Mouse (Mus musculus): ENCODE data around the gene Pcdh8. TPM values are rescaled to one million over a fixed set of nuclear protein-coding genes. Genes with fewer than 3 reads are reported as not detected.
A peak's percentile ranks its signal among the peaks of the same experiment; 100 is the strongest.

The Pcdh8 gene
- polyA plus RNA-seq, 1 experiment, result not detected

DNA sequence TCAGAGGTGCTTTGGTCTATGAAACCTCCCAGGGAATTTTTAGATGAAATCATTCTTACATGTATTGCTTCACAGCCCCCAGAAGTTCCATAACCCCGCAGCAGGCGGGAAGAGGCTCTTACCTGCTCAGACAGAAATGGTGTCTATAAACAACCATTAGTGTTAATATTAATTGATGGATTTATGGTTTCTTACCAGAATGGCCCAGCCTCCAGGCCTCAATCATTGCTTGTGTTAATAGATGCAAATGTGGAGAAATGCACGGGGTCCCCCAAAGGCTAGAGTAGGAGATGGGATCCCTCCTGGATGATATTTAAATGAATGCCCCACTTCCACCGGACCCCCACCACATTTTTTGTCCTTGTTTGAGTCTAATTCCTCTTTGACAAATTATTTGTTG, 8.7 kb upstream of the Pcdh8 start:
- Histone ChIP-seq H3K27me3 (replicated peaks) (peaks cover 7% of the 10 kb centered on the region), H3K4me1 (no peaks in the 10 kb centered on the region), H3K4me3 (replicated peaks) (no peak overlapping the region), H3K36me3 (replicated peaks; ENCODE audit: low read length) (no peaks in the 10 kb centered on the region), H3K9me3 (peaks cover 6% of the 10 kb centered on the region; the same call in 1 of the 2 replicates)
- no peak for TF ChIP-seq FLI1 (IDR thresholded peaks at IDR 0.05; ENCODE audit: low read length)
- TF ChIP-seq GATA1 (IDR thresholded peaks at IDR 0.05; ENCODE audit: borderline replicate concordance, low read length), result no peak

GRCm38 (mm10) chr14:79773425-79774391, 2.6 kb upstream of the Pcdh8 start:
- H3K27me3 ChIP-seq (replicated peaks), result peaks cover 68% of the 10 kb centered on the region
- H3K4me1 ChIP-seq, result peaks cover 26% of the 10 kb centered on the region

DNA sequence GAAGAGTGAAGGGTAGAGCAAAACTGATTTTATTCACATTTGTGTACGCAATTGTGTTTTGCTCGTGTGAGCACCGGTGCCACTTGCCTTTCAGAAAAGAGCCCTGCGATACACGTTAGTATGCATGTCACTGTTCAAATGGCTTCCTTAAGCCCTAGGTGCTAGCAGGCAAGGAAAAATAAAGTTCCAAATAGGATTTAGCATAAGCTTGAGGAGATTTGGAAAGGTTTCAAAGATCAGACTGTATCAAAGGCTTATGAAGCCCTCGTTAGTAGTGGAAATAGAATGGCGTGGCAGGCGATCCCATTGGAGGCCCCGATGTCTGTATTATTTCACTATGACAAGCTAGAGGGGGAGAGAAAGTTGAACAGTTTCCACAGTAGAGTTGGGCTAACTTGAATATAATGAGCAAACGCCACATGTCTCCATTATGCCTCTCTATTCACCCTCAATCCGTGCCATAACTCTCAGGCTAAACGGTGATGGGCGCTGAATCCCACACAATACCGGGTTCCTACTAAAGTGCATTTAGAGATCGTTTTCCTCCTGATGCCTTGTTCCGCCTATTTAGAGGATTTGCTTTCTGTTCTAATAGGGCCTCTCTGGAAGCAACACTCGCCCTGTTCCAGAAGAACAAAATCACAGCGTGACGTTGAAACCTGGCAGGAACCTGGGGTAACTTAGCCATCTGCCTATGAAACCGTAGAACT, 845 bp upstream of the Pcdh8 start:
- H3K27me3 ChIP-seq (replicated peaks), result peaks cover 85% of the 10 kb centered on the region
- peak overlapping the region; percentile 33 for H3K4me3 ChIP-seq (replicated peaks)
- peaks cover 37% of the 10 kb centered on the region for H3K9me3 ChIP-seq
- no peaks in the 10 kb centered on the region for H3K36me3 ChIP-seq (replicated peaks; ENCODE audit: low read length)
- peaks cover 32% of the 10 kb centered on the region for H3K4me1 ChIP-seq
- TF ChIP-seq FLI1 (IDR thresholded peaks at IDR 0.05; ENCODE audit: low read length), result no peak
- TF ChIP-seq GATA1 (IDR thresholded peaks at IDR 0.05; ENCODE audit: borderline replicate concordance, low read length), result no peak

More at GRCm38 (mm10) chr14:79773425-79774391, 2.6 kb upstream of the Pcdh8 start:
- TF ChIP-seq GATA1 (IDR thresholded peaks at IDR 0.05; ENCODE audit: borderline replicate concordance, low read length) (no peak), FLI1 (IDR thresholded peaks at IDR 0.05; ENCODE audit: low read length) (no peak)
- peaks cover 31% of the 10 kb centered on the region for H3K9me3 ChIP-seq
- no peaks in the 10 kb centered on the region for H3K36me3 ChIP-seq (replicated peaks; ENCODE audit: low read length)
- H3K4me3 ChIP-seq (replicated peaks), result no peak overlapping the region

DNA sequence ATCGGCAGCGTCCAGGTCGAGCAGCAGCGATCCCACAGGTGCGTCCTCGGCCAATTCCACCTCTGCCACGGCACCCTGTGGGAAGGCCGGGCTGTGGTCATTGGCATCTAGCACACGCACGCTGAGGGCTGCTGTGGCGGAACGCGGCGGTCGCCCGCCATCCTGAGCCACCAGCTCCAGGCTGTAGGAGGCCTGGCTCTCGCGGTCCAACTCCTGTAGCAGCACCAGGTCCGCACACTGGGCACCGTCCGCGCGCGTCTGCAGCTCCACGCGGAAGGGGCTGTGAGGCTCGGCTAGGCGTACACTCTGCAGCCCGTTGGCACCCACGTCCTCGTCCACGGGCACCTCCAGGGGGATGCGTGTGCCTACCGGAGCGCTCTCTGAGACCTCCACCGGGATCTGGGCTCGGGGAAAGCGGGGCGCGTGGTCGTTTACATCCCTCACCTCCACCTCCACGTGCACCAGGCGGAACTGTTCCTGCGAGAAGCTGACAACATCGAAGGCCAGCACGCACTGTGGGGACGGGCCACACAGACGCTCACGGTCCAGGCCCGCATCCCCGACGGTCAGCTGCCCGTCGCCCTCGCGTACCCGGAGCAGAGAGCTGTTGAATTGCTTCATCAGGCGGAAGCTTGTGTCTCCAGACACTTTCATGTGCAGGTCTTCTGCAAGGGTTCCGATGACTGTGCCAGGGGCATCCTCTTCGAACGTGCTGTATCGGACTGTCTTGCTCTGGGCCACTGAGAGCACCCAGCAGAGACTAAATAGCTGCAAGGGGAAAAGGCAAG, 612 bp downstream of the Pcdh8 start:
- TF ChIP-seq FLI1 (IDR thresholded peaks at IDR 0.05; ENCODE audit: low read length) (no peak), GATA1 (IDR thresholded peaks at IDR 0.05; ENCODE audit: borderline replicate concordance, low read length) (no peak)
- Histone ChIP-seq H3K27me3 (replicated peaks) (peaks cover 83% of the 10 kb centered on the region), H3K4me1 (peaks cover 32% of the 10 kb centered on the region), H3K4me3 (replicated peaks) (peak overlapping the region; percentile 85), H3K9me3 (peaks cover 35% of the 10 kb centered on the region), H3K36me3 (replicated peaks; ENCODE audit: low read length) (no peaks in the 10 kb centered on the region)

DNA sequence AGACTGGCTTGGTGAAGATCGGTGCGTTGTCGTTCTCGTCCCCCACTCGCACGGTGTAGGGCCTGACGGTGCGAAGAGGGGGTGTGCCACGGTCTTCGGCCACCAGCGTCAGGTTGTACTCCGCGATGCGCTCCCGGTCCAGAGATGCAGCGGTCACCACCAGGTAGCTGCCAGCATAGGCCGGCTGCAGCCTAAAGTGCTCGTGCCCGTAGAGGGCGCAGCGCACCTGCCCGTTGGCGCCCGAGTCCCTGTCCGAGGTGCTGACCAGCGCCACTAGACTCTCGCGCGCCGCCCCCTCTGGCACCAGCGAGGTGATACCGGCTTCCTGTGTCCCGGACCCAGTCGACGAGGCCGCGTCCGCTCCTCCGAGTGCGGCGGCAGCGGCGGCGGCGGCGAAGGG, 1.5 kb downstream of the Pcdh8 start:
- TF ChIP-seq GATA1 (IDR thresholded peaks at IDR 0.05; ENCODE audit: borderline replicate concordance, low read length), result no peak
- TF ChIP-seq FLI1 (IDR thresholded peaks at IDR 0.05; ENCODE audit: low read length), result no peak
- peaks cover 32% of the 10 kb centered on the region for H3K4me1 ChIP-seq
- H3K27me3 ChIP-seq (replicated peaks), result peaks cover 79% of the 10 kb centered on the region
- peaks cover 32% of the 10 kb centered on the region for H3K9me3 ChIP-seq
- H3K36me3 ChIP-seq (replicated peaks; ENCODE audit: low read length), result no peaks in the 10 kb centered on the region
- peak overlapping the region; percentile 72 for H3K4me3 ChIP-seq (replicated peaks)

- peaks cover 72% of the 10 kb centered on the region for H3K27me3 ChIP-seq (replicated peaks)
- no peak overlapping the region for H3K4me3 ChIP-seq (replicated peaks)
- peaks cover 32% of the 10 kb centered on the region for H3K4me1 ChIP-seq
- H3K9me3 ChIP-seq, result peaks cover 32% of the 10 kb centered on the region
- TF ChIP-seq GATA1 (IDR thresholded peaks at IDR 0.05; ENCODE audit: borderline replicate concordance, low read length), result no peak
- no peak for TF ChIP-seq FLI1 (IDR thresholded peaks at IDR 0.05; ENCODE audit: low read length)
- no peaks in the 10 kb centered on the region for H3K36me3 ChIP-seq (replicated peaks; ENCODE audit: low read length)
These were observed 2.1 kb downstream of the Pcdh8 start for GRCm38 (mm10) chr14:79768996-79769395.

DNA sequence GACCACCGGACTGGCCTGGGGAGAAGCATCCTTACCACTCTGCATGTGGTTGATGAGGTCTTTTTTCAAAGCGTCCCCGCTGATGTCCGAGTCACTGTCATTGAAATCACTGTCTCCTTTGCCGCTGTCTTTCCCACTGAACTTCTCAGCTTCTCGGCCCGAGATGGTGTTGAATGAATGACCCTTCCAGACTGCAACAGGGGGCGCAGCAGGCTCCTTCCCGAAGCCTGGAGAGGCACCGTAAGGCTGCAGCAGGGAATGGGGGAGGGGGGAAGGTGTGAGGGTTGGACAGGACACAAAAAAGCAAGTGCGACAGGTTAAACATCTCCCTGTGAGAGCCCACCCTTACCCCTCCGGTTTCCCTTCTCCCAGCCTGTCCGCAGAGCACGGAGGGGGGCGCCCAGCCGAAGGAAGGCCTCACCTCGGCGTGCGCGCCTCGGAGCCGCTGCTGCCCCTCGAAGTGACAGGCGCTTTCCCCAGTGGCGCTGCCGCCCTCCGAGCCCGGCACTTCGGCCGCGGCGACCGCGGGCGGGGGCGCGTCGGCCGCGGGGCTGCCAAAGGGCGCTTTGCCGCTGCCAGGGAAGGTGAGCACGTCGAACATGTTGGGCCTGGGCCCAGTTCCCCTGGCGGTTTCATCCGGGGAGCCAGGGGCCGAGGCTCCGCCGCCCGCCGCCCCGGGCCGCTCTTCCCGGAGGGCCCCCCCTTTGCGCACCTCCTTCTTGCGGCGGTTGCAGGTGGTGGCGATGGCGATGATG, 2.9 kb downstream of the Pcdh8 start:
- Histone ChIP-seq H3K36me3 (replicated peaks; ENCODE audit: low read length) (no peaks in the 10 kb centered on the region), H3K27me3 (replicated peaks) (peaks cover 65% of the 10 kb centered on the region), H3K9me3 (peaks cover 32% of the 10 kb centered on the region), H3K4me3 (replicated peaks) (no peak overlapping the region), H3K4me1 (peaks cover 32% of the 10 kb centered on the region)
- no peak for TF ChIP-seq GATA1 (IDR thresholded peaks at IDR 0.05; ENCODE audit: borderline replicate concordance, low read length)
- TF ChIP-seq FLI1 (IDR thresholded peaks at IDR 0.05; ENCODE audit: low read length), result no peak

- Histone ChIP-seq H3K36me3 (replicated peaks; ENCODE audit: low read length) (no peaks in the 10 kb centered on the region), H3K27me3 (replicated peaks) (peaks cover 58% of the 10 kb centered on the region), H3K4me3 (replicated peaks) (no peak overlapping the region), H3K4me1 (peaks cover 32% of the 10 kb centered on the region), H3K9me3 (peaks cover 32% of the 10 kb centered on the region)
- TF ChIP-seq GATA1 (IDR thresholded peaks at IDR 0.05; ENCODE audit: borderline replicate concordance, low read length) (no peak), FLI1 (IDR thresholded peaks at IDR 0.05; ENCODE audit: low read length) (no peak)
These were observed 3.5 kb downstream of the Pcdh8 start for GRCm38 (mm10) chr14:79767601-79768000.

Data from megakaryocyte, embryonic 14.5 days (primary cell).